Mouse (Mus musculus) embryonic fibroblast, embryonic 13.5 days (primary cell): Measurements from ENCODE around the gene Cfap57.

ENCODE experiments used
- CTCF ChIP-seq: IDR thresholded peaks from 2 replicates; pipeline ENCODE4 v1.5.1; 2011; ENCODE audit warnings: mild to moderate bottlenecking, control low read depth, low read length, moderate library complexity, borderline replicate concordance; ENCODE audit not compliant: insufficient read depth
- POLR2A ChIP-seq: IDR thresholded peaks from 2 replicates; pipeline ENCODE4 v1.6.1; 2011; ENCODE audit warnings: low read depth, mild to moderate bottlenecking, control low read depth, low read length, moderate library complexity

- TF ChIP-seq CTCF: no peak
- TF ChIP-seq POLR2A: no peak
Measured at GRCm38 (mm10) chr4:118525779-118526178, 94.8 kb downstream of the Cfap57 start.
